Mouse (Mus musculus): ENCODE results near the gene Ccl28. TPM values are rescaled to one million over a fixed set of nuclear protein-coding genes. Genes with fewer than 3 reads are reported as not detected.

Gene Ccl28
- total and polyA plus RNA-seq, 2 experiments from 2014 or later = 0.41 to 3.4 TPM

DNA sequence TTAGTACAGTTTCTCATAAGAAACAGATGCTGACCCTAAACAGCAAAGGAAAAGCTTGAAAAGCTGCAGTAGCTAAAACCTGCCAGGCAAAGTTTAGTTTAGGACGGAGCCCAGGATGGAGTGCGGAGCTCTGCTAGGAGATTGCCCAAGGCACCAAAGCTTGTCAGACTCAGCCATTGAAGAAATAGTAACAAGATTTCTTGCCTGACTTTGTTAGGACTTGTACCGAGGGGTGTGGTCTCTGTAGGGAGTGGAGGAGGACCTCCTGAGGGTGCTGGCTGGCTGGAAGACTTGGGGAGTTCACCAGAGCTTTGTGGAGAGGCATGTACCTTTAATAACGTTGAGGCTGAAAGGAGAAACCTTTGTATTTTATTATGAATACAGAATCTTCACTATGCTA is 72.1 kb downstream of the Ccl28 start:
- H3K27ac ChIP-seq (ENCODE audit: low read depth, low read length) = no peak overlapping the region
- H3K4me3 ChIP-seq (ENCODE audit: low read depth, low read length) = no peak overlapping the region
- H3K27me3 ChIP-seq (ENCODE audit: insufficient read depth, low read length) = no peaks in the 10 kb centered on the region
- no peaks in the 10 kb centered on the region for H3K9me3 ChIP-seq (ENCODE audit: low read length)
- peak overlapping the region; percentile 36 for H3K4me2 ChIP-seq (ENCODE audit: low read depth, low read length, poor library complexity, severe bottlenecking)
- TF ChIP-seq CTCF (IDR thresholded peaks at IDR 0.05) = no peak
- no peak overlapping the region for H3K9ac ChIP-seq (replicated peaks; ENCODE audit: low read length, poor library complexity, severe bottlenecking)
- H3K36me3 ChIP-seq (ENCODE audit: insufficient read depth, low read length) = peaks cover 10% of the 10 kb centered on the region
- DNase-seq (ENCODE audit: low spot score) (no peak), ATAC-seq (ENCODE audit: low FRiP score) (no peak)
- WGBS = 46% methylated on average over 4 of the region's 4 CpGs
- H3K4me1 ChIP-seq (ENCODE audit: insufficient read depth, low read length) = peaks cover 12% of the 10 kb centered on the region

GRCm38 (mm10) chr13:119696496-119696895 is 72.9 kb downstream of the Ccl28 start:
- peaks cover 12% of the 10 kb centered on the region for H3K4me1 ChIP-seq (ENCODE audit: insufficient read depth, low read length)
- no peak for DNase-seq (ENCODE audit: low spot score)

DNA sequence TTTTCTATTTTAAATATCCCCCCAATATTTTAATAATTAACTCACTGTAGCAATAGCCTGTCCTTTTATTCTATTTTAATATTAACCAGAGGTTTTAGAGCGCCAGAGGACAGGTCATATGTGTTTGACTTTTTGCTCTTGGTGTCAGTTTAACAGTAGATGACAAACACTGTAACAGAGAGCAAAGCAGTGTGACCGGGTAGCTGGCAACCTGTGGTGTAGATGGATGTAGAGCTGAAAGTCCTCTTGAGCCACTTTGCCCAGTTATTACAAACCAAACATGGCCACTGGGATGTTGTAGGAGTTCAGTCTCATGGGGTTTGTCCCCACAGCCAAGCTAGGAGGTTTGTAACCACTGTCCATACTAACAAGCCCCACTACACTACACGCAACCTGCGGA is 74.8 kb downstream of the Ccl28 start:
- Histone ChIP-seq H3K4me1 (ENCODE audit: insufficient read depth, low read length) (peaks cover 8% of the 10 kb centered on the region), H3K9me3 (ENCODE audit: low read length) (no peaks in the 10 kb centered on the region), H3K4me2 (ENCODE audit: low read depth, low read length, poor library complexity, severe bottlenecking) (no peak overlapping the region), H3K36me3 (ENCODE audit: insufficient read depth, low read length) (peaks cover 26% of the 10 kb centered on the region), H3K27me3 (ENCODE audit: insufficient read depth, low read length) (no peaks in the 10 kb centered on the region), H3K27ac (ENCODE audit: low read depth, low read length) (no peak overlapping the region), H3K9ac (replicated peaks; ENCODE audit: low read length, poor library complexity, severe bottlenecking) (no peak overlapping the region), H3K4me3 (ENCODE audit: low read depth, low read length) (no peak overlapping the region)
- ATAC-seq (ENCODE audit: low FRiP score) = no peak
- no peak for DNase-seq (ENCODE audit: low spot score)
- no peak for TF ChIP-seq CTCF (IDR thresholded peaks at IDR 0.05)
- 89% methylated on average over 4 of the region's 4 CpGs for WGBS

More at GRCm38 (mm10) chr13:119696496-119696895, 72.9 kb downstream of the Ccl28 start:
- no peak overlapping the region for H3K27ac ChIP-seq (ENCODE audit: low read depth, low read length)
- 50% methylated on average over 1 of the region's 1 CpGs for WGBS
- H3K9ac ChIP-seq (replicated peaks; ENCODE audit: low read length, poor library complexity, severe bottlenecking) = no peak overlapping the region
- H3K36me3 ChIP-seq (ENCODE audit: insufficient read depth, low read length) = peaks cover 15% of the 10 kb centered on the region
- no peak overlapping the region for H3K4me3 ChIP-seq (ENCODE audit: low read depth, low read length)
- H3K9me3 ChIP-seq (ENCODE audit: low read length) = no peaks in the 10 kb centered on the region
- no peak overlapping the region for H3K4me2 ChIP-seq (ENCODE audit: low read depth, low read length, poor library complexity, severe bottlenecking)
- no peaks in the 10 kb centered on the region for H3K27me3 ChIP-seq (ENCODE audit: insufficient read depth, low read length)
- ATAC-seq (ENCODE audit: low FRiP score) = no peak
- TF ChIP-seq CTCF (IDR thresholded peaks at IDR 0.05) = no peak

Other genes with a start within 250 kb of the Ccl28 start
- 113 and 114 TPM in 2 replicates for gene Paip1, start 195.2 kb upstream of the Ccl28 start, total RNA-seq (2014; rRNA removed)
- gene Paip1, start 195.2 kb upstream of the Ccl28 start, polyA plus RNA-seq (2015; fragmentation: Nextera tagmentation; extraction: Ambion mirVana) = 166 and 182 TPM in 2 replicates
- gene 4833420G17Rik, start 161.1 kb upstream of the Ccl28 start, total RNA-seq (2014; rRNA removed) = 58.5 and 79.7 TPM in 2 replicates
- gene 4833420G17Rik, start 161.1 kb upstream of the Ccl28 start, polyA plus RNA-seq (2015; fragmentation: Nextera tagmentation; extraction: Ambion mirVana) = 57.5 and 60.6 TPM in 2 replicates
- gene Tmem267, start 135.8 kb upstream of the Ccl28 start, total RNA-seq (2014; rRNA removed) = 27.3 and 30.9 TPM in 2 replicates
- gene Tmem267, start 135.8 kb upstream of the Ccl28 start, polyA plus RNA-seq (2015; fragmentation: Nextera tagmentation; extraction: Ambion mirVana) = 3.5 and 5.2 TPM in 2 replicates
- gene 3110070M22Rik, start 135.4 kb upstream of the Ccl28 start, total RNA-seq (2014; rRNA removed) = 7.8 and 11.8 TPM in 2 replicates
- 0.83 and 1.7 TPM in 2 replicates for gene 3110070M22Rik, start 135.4 kb upstream of the Ccl28 start, polyA plus RNA-seq (2015; fragmentation: Nextera tagmentation; extraction: Ambion mirVana)
- 291 and 374 TPM in 2 replicates for gene Hmgcs1, start 66.6 kb downstream of the Ccl28 start, total RNA-seq (2014; rRNA removed)
- 416 and 428 TPM in 2 replicates for gene Hmgcs1, start 66.6 kb downstream of the Ccl28 start, polyA plus RNA-seq (2015; fragmentation: Nextera tagmentation; extraction: Ambion mirVana)
- 9.5 and 10.3 TPM in 2 replicates for gene Nim1k, start 132.1 kb downstream of the Ccl28 start, total RNA-seq (2014; rRNA removed)
- gene Nim1k, start 132.1 kb downstream of the Ccl28 start, polyA plus RNA-seq (2015; fragmentation: Nextera tagmentation; extraction: Ambion mirVana) = 8.6 and 8.7 TPM in 2 replicates
- gene Zfp131, start 167.1 kb downstream of the Ccl28 start, total RNA-seq (2014; rRNA removed) = 26.4 and 33.8 TPM in 2 replicates
- 22.3 and 25.9 TPM in 2 replicates for gene Zfp131, start 167.1 kb downstream of the Ccl28 start, polyA plus RNA-seq (2015; fragmentation: Nextera tagmentation; extraction: Ambion mirVana)
- not detected in 2 replicates for gene AF067063, start 206.4 kb downstream of the Ccl28 start, total RNA-seq (2014; rRNA removed)
- not detected in 2 replicates for gene AF067063, start 206.4 kb downstream of the Ccl28 start, polyA plus RNA-seq (2015; fragmentation: Nextera tagmentation; extraction: Ambion mirVana)
- not detected in 2 replicates for gene D13Ertd608e, start 212.2 kb downstream of the Ccl28 start, total RNA-seq (2014; rRNA removed)
- gene D13Ertd608e, start 212.2 kb downstream of the Ccl28 start, polyA plus RNA-seq (2015; fragmentation: Nextera tagmentation; extraction: Ambion mirVana) = not detected in 2 replicates

Measured in midbrain, postnatal 0 days (tissue).